Mouse (Mus musculus): Measurements from ENCODE around the gene Morc1.

- TF ChIP-seq MAX (IDR thresholded peaks at IDR 0.05) (no peak), CTCF (IDR thresholded peaks at IDR 0.05; ENCODE audit: control insufficient read depth, insufficient read depth, insufficient read length) (no peak), FOSL1 (IDR thresholded peaks at IDR 0.05; ENCODE audit: insufficient read depth, low read length, poor library complexity, severe bottlenecking) (no peak)
Measured at GRCm38 (mm10) chr16:48516776-48517499, 85.9 kb downstream of the Morc1 start.

Measured in C2C12 (cell line).